Mouse (Mus musculus) lung, adult 2 months (tissue): ENCODE results near the gene Iqgap3. TPM values are rescaled to one million over a fixed set of nuclear protein-coding genes. Genes with fewer than 3 reads are reported as not detected.

ENCODE experiments used
- DNase-seq: peaks from one replicate; pipeline ENCODE4 v3.0.0; 2022
- H3K4me1 ChIP-seq: fragments of 200-500 bp; 2 replicates; pipeline ENCODE4 v1.6.1; 2011; ENCODE audit warnings: low read length; ENCODE audit not compliant: control insufficient read depth, insufficient read depth
- H3K4me3 ChIP-seq: fragments of 200-500 bp; replicated peaks from 2 replicates; pipeline ENCODE3; 2011; ENCODE audit warnings: low read depth, mild to moderate bottlenecking, control low read depth, low read length; ENCODE audit errors: extremely low read depth
- CTCF ChIP-seq: fragments of 200-500 bp; IDR thresholded peaks from 2 replicates; pipeline ENCODE4 v1.5.1; 2011; ENCODE audit warnings: mild to moderate bottlenecking, low read length, control low read depth; ENCODE audit not compliant: insufficient read depth
- POLR2A ChIP-seq: fragments of 200-500 bp; IDR thresholded peaks from 2 replicates; pipeline ENCODE4 v1.6.1; 2011; ENCODE audit warnings: low read depth, mild to moderate bottlenecking, control low read depth, low read length, borderline replicate concordance; ENCODE audit errors: extremely low read depth
- WGBS: fragments of 180-500 bp; shearing (Covaris S2); methylation state at CpG from one replicate; pipeline ENCODE4 v1.1.7; 2018; 5-methylcytosine and 5-hydroxymethylcytosine counted together
- polyA plus RNA-seq: library from polyadenylated mRNA; depleted of rRNA; stranded (reverse); fragments of >200 nt; gene quantifications from 2 replicates; pipeline ENCODE4 v1.2.3, GENCODE M21; 2012

Gene Iqgap3
- polyA plus RNA-seq, 1 experiment, result 2.5 TPM

DNA sequence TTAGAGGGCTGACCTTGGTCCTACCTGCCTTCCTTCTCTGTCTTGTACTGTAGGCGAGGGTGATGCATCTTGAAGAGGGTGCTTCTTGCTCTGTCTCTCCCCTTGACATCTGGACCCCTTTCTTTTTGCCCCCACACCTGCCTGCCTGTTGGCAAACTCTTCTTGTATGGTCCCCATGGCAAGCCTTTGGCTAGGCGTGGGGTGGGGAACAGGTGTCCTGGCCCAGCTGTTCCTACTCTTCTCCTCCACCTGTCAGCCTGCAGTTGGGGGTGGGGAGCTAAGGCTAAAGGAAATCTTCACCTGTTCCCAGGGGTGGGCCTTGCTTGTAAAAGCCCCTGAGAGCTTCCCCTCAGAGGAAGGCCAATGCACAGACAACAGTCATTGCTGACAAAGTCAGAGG lies 65.7 kb downstream of the Iqgap3 start:
- 64% methylated on average over 2 of the region's 2 CpGs for WGBS
- Histone ChIP-seq H3K4me3 (no peak overlapping the region), H3K4me1 (peaks cover 73% of the 10 kb centered on the region)
- TF ChIP-seq POLR2A (no peak), CTCF (no peak)
- no peak for DNase-seq

DNA sequence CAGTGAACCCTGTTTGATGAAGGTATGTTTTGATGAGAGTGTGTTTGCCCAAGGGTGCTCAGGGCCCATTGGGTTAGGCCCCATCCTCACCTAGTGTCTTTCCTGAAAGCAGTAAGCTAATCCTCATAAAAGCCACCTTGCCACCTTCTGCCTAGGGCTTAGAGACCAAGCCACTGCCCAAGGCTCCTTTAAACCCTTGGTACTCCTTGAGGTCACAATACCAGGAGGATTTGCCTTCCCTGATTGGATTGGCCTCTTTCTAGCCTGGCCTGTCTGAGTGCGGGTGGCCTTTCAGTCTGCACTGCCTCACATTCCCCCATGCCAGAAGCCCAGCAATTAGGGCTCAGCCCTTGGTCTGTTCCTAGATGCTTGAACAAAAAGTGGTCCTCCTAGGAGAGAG lies 66.1 kb downstream of the Iqgap3 start:
- 57% methylated on average over 1 of the region's 1 CpGs for WGBS
- no peak for TF ChIP-seq CTCF
- TF ChIP-seq POLR2A, result no peak
- Histone ChIP-seq H3K4me3 (no peak overlapping the region), H3K4me1 (peaks cover 73% of the 10 kb centered on the region)
- no peak for DNase-seq

DNA sequence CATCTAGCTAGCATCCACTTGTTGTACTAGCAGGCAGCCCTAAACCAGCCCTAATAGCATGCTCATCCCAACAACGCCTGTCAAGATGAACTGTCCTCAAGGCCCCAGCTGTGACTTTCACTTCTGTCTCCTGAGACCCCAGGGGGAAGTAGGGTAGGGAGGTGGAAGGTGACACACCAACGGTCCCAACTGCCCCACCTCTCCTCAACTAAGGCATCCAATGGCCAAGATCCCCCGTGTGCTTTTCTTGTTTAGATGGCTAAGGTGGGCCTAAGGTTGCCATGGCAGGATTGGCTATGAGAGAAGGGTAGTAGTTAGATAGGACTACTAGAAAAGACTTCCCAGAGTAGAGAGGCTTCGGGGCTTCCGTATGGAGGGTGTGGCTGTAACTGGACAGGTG lies 66.6 kb downstream of the Iqgap3 start:
- DNase-seq, result no peak
- 70% methylated on average over 5 of the region's 5 CpGs for WGBS
- TF ChIP-seq CTCF (no peak), POLR2A (no peak)
- Histone ChIP-seq H3K4me1 (peaks cover 73% of the 10 kb centered on the region), H3K4me3 (no peak overlapping the region)

DNA sequence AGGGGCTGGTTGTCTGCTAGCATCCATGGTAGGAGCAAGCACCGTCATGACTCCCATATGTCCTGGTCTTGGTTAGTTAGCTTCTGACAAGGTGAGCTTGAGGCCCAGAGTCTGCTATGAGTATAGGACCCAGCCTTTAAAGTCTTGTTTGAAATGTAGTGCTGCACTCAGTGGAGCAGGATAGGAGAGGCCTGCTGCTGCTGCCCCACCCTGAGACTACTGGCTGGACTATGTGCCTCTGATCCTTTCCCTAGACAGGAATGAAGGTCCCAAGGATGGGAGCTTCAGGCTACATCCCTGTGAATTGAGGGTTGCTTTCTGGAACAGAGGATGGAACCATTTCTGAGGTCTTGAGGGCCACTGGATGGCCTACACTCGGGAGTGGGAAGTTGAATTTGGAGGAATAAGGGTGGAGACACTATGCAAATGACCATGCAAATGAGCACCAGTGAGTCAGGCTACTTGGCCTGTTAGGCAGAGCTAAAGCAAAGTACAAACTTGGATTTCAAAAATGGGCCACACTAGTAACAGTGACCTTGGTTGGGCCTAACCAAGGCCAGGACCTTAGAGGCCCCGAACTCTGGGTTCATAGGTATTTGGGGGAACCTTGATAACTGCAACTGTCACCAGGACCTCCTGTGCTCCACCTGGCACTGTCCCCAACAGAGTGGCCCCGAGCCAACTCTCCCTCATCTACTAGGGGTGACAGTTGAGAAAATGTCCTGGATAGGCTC lies 67.2 kb downstream of the Iqgap3 start:
- WGBS, result 37% methylated on average over 4 of the region's 4 CpGs
- H3K4me1 ChIP-seq, result peaks cover 72% of the 10 kb centered on the region
- peak; percentile 36 for DNase-seq
- TF ChIP-seq CTCF (no peak), POLR2A (no peak)
- no peak overlapping the region for H3K4me3 ChIP-seq

DNA sequence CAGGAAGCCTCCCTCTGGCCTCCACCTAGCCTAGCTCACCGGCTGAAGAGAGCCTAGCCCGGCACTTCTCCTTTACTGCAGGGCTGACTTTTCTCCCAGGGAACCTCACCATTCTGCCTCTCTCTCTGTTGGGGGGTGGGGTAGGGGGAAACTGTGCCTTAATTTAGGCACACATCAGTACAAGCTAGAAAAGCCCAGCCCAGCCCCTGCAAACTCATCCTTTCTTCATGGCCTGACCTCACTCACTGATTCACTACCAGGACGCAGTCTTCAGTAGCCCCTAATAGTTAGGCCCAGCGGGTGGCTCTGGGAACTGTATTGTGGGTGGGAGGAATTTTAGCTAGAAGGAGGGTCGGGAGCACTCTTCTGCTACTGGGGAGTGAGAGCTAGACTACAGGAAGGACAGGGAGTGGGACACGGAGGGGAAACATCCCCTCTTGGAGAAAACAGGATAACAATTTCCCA lies 67.8 kb downstream of the Iqgap3 start:
- Histone ChIP-seq H3K4me3 (no peak overlapping the region), H3K4me1 (peaks cover 67% of the 10 kb centered on the region)
- no peak for DNase-seq
- TF ChIP-seq CTCF (no peak), POLR2A (no peak)
- 16% methylated on average over 6 of the region's 6 CpGs for WGBS

DNA sequence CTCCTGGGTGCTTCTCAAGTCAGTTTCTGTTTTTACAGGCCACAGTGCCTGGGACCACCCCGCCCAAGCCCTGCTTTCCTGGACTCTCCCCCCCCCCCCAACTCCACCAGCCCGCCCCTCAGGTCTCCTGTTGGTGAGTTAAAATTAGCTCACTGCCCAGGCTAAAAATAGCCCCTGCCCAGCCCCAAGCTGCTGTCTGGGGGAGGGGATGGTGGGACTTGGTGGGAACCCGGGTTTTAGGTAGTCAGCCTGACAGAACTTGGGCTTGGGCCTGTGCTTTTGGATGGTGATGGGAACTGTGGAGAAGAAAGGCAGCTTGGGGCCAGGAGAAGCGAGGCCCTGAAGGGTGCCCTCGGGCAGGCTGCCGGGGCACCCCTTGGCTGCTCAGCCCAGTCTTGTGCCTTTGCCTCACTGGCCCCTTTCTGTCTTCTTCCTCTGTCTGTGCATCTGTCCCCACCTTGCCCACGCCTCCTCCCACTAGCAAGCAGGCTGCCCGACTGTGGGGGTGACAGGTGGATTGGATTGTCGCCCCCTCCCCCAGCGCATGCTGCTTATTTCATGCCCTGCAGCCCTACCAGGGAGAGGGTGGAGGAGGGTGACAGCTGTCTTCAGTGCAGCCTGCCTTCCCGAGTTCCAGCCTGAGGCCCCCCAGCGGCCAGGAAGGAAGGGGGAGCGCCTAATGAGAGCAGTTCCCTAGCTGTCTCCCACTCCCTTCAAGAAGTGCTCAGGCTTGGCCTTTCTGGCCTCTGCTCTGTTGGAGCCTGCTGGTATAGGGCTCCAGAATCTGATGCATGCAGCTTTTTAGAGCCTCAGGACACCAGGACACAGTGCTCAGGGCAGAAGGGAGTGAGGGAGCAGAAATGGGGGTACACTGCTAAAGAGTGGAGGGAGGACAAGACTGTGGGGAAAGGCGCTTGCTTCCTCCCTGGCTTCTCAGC lies 68.6 kb downstream of the Iqgap3 start:
- H3K4me1 ChIP-seq, result peaks cover 59% of the 10 kb centered on the region
- no peak for TF ChIP-seq CTCF
- TF ChIP-seq POLR2A, result no peak
- DNase-seq, result no peak
- WGBS, result 18% methylated on average over 14 of the region's 14 CpGs
- H3K4me3 ChIP-seq, result no peak overlapping the region

DNA sequence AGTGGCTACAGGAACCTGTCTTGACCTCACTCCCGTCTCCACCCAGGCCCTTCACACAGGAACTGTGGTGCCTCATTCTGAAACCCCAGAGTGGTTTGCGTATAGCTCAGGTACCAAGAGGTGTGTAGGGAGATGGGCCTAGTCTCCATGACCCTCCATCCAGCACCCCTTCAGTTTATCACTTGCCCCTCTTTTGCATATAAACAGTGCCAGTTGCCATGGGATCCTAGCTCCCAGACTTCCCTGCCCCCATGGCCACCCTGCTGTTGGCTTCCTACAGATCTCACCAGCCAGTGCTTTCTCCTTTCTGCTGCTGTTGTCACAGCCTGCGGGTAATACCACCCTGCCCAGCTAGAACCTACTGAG lies 69.2 kb downstream of the Iqgap3 start:
- Histone ChIP-seq H3K4me1 (peaks cover 53% of the 10 kb centered on the region), H3K4me3 (no peak overlapping the region)
- no peak for TF ChIP-seq POLR2A
- no peak for TF ChIP-seq CTCF
- WGBS, result 45% methylated on average over 3 of the region's 3 CpGs
- no peak for DNase-seq

DNA sequence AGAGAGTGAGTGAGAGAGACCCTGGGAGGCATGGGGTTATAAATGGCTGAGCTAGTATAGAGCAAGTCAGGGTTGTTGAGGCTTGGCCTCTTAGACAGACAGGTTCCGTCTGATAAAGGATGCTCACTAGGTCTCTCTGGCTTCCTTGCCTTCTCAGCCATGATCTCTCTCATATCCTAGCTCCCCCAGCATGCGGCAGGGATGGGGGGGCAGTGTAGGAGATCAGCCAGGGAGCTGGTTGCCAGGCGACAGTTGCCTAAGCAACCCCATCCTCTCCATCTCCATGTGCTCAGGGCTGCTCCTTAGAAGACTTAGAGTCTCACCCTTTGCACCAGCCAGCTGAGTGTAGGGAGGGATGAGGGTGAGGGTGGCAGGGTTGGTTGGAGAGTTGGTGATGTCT lies 70.3 kb downstream of the Iqgap3 start:
- WGBS, result 71% methylated on average over 3 of the region's 3 CpGs
- DNase-seq, result no peak
- Histone ChIP-seq H3K4me3 (no peak overlapping the region), H3K4me1 (peaks cover 44% of the 10 kb centered on the region)
- TF ChIP-seq POLR2A (no peak), CTCF (no peak)

DNA sequence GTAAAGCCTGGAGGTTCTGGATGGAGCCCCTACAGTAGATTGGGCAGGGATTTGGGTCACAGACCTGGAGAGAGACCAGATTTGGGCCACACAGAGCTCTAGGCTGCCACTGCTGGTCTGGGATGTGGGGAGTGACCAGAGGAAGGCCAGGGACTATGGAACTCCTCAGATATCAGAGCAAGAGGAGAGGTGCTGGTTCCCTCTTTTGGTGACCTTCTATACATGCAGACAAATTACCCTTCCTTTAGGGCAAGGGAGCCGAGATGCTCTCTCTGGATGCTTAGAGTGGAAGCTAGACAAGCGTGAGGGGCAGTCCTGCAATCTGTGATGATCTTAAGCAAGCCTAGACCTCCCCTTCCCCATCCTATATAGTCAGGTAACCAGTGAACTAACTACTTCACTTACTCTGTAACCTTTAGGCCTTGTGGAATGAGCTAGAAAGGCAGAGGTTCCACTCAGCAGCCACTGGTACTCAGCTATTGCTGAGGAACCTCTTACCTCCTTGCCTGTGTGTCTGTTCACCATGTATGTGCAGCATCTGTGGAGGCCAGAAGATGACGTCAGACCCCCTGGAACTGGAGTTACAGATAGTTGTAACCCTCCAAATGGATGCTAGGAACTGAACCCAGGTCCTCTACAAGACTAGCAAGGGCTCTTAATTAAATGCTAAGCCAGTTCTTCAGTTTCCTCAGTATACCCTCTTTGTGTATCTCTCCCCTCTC lies 71.7 kb downstream of the Iqgap3 start:
- WGBS, result 76% methylated on average over 3 of the region's 3 CpGs
- no peak overlapping the region for H3K4me3 ChIP-seq

More for the DNA sequence above, 71.7 kb downstream of the Iqgap3 start:
- TF ChIP-seq POLR2A (no peak), CTCF (no peak)
- H3K4me1 ChIP-seq, result peaks cover 32% of the 10 kb centered on the region
- DNase-seq, result no peak
